8 mouse cellular contexts compared by ENCODE assay signal in genomic region chr17:35776811-35777609, GRCm38 (mm10). TPM values are rescaled to one million over a fixed set of nuclear protein-coding genes. Genes with fewer than 3 reads are reported as not detected.
A peak's percentile ranks its signal among the peaks of the same experiment; 100 is the strongest.
DNase-seq lines count a peak whose midpoint lies in the region; ATAC-seq lines count a peak whose summit lies in the region.
"Had no signal": no experiment of that assay in that cellular context is flagged by ENCODE, and none has a peak within 500 bp of the region (broad histone marks: within the 10 kb centered on the region; RNA-seq: fewer than 3 reads in every experiment).

No protein-coding gene starts in this region.

- DNase-seq in adrenal gland, postnatal 25 days: peak; percentile 77
- peak; percentile 19 for DNase-seq in embryo, embryonic 10.5 days (ENCODE audit: low spot score)
- peak; percentile 77 to 79 for DNase-seq in gastrocnemius, postnatal 36 days
- peak; percentile 48 to 76 for DNase-seq in left cerebral cortex, adult 8-10 months (ENCODE audit: low spot score in 2 of 2)
- DNase-seq in testis, postnatal 10 days (ENCODE audit: low spot score): peak; percentile 74

- no peaks in the 10 kb centered on the region for H3K36me3 ChIP-seq in intestine, embryonic 15.5 days

- H3K4me1 ChIP-seq in intestine, embryonic 15.5 days (replicated peaks): peaks cover 20% of the 10 kb centered on the region; the same call in 1 of the 2 replicates

- no peak overlapping the region for H3K9ac ChIP-seq in intestine, embryonic 15.5 days
- H3K9ac ChIP-seq: liver, embryonic 14.5 days had no signal

- intact Hi-C loops in gastrocnemius, postnatal 36 days (cut with DNase I): no loop called here

- 0 out of 2 replicates have a peak overlapping the region, but pooled peaks have one; percentile 27 for H3K4me2 ChIP-seq in intestine, embryonic 15.5 days (replicated peaks)

- 23% methylated on average over 13 of the region's 13 CpGs for WGBS in intestine, embryonic 15.5 days

- ATAC-seq in intestine, embryonic 15.5 days: peak; percentile 78
- 0 out of 2 replicates have a peak, but pooled peaks have one; percentile 19 for ATAC-seq in megakaryocyte-erythroid progenitor cell, adult 5-6 weeks (replicated peaks; ENCODE audit: low FRiP score, low TSS enrichment, poor library complexity, severe bottlenecking)

- no peaks in the 10 kb centered on the region for H3K9me3 ChIP-seq in intestine, embryonic 15.5 days

- H3K27ac ChIP-seq in intestine, embryonic 15.5 days: peak overlapping the region; percentile 77
- H3K27ac ChIP-seq: liver, embryonic 14.5 days had no signal

- H3K4me3 ChIP-seq in intestine, embryonic 15.5 days (replicated peaks): no peak overlapping the region

- H3K27me3 ChIP-seq in intestine, embryonic 15.5 days (replicated peaks): no peaks in the 10 kb centered on the region

RNA-seq across cellular contexts. Expression of gene Ier3, which starts 44.5 kb away (rescaled TPM):
- total RNA-seq in adrenal gland, postnatal 25 days (2021): 7.6 and 11.7 TPM in 2 replicates
- 1 to 10 TPM; 5.3 to 5.4 TPM for total RNA-seq in gastrocnemius, postnatal 36 days (2021)
- 13.9 and 14.4 TPM in 2 replicates for polyA plus RNA-seq in intestine, embryonic 15.5 days (2015; fragmentation: Nextera tagmentation; extraction: Ambion mirVana)
- total RNA-seq in left cerebral cortex, adult 8-10 months (2022): 10 to 100 TPM; 11.1 to 17.3 (median 15.2) TPM
- 9.4 and 18.1 TPM in 2 replicates for total RNA-seq in megakaryocyte-erythroid progenitor cell, adult 5-6 weeks (2014; fragmentation: Nextera tagmentation)
- 16.1 and 18.2 TPM in 2 replicates for total RNA-seq in megakaryocyte-erythroid progenitor cell, adult 5-6 weeks (2017)

RNA-seq across cellular contexts. Expression of gene Flot1, which starts 46.0 kb away (rescaled TPM):
- 61.0 and 94.1 TPM in 2 replicates for total RNA-seq in adrenal gland, postnatal 25 days (2021)
- 10 to 100 TPM; 44.0 to 44.1 TPM for total RNA-seq in gastrocnemius, postnatal 36 days (2021)
- 49.1 and 49.4 TPM in 2 replicates for polyA plus RNA-seq in intestine, embryonic 15.5 days (2015; fragmentation: Nextera tagmentation; extraction: Ambion mirVana)
- total RNA-seq in left cerebral cortex, adult 8-10 months (2022): 100 to 1,000 TPM; 118 to 151 (median 137) TPM
- total RNA-seq in megakaryocyte-erythroid progenitor cell, adult 5-6 weeks (2014; fragmentation: Nextera tagmentation): 68.3 and 99.7 TPM in 2 replicates
- total RNA-seq in megakaryocyte-erythroid progenitor cell, adult 5-6 weeks (2017): 73.0 and 82.4 TPM in 2 replicates

Comparison
In these comparisons a context has a peak if more than half of its experiments do, and no peak if none do; other contexts are left out.
1. DNase-seq: peak in every context shown above with its lines; median percentile 78 in gastrocnemius, postnatal 36 days; 77 in adrenal gland, postnatal 25 days; 74 in testis, postnatal 10 days; 62 in left cerebral cortex, adult 8-10 months; 19 in embryo, embryonic 10.5 days.